Mouse (Mus musculus): Measurements from ENCODE around the gene Tbc1d25.

Gene Tbc1d25

GRCm38 (mm10) chrX:8179646-8180045, 3.7 kb upstream of the Tbc1d25 start:
- no peak for DNase-seq (ENCODE audit: low spot score in 2 of 2)

DNA sequence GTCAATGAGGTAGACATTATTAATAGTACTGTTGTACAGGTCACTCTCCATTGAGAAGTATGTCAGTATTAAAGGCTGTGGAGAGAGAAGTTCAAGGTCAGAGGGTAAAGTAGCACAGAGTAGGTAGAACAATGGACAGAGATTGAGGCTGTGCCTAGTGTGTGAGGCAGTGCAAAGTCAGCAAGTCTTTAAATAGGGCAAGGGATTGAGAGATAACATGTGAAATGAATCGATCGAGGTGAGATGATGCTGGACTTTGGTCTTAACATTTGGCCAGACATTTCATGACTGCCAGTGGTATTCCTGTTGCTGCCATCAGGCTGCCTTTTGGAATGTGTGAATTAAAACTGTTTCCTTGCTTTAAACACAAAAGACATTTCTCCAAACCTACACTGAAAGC, 2.9 kb upstream of the Tbc1d25 start:
- DNase-seq (ENCODE audit: low spot score in 2 of 2): no peak

- DNase-seq (ENCODE audit: low spot score in 2 of 2): no peak
Measured at GRCm38 (mm10) chrX:8175169-8175503, 845 bp downstream of the Tbc1d25 start.

DNA sequence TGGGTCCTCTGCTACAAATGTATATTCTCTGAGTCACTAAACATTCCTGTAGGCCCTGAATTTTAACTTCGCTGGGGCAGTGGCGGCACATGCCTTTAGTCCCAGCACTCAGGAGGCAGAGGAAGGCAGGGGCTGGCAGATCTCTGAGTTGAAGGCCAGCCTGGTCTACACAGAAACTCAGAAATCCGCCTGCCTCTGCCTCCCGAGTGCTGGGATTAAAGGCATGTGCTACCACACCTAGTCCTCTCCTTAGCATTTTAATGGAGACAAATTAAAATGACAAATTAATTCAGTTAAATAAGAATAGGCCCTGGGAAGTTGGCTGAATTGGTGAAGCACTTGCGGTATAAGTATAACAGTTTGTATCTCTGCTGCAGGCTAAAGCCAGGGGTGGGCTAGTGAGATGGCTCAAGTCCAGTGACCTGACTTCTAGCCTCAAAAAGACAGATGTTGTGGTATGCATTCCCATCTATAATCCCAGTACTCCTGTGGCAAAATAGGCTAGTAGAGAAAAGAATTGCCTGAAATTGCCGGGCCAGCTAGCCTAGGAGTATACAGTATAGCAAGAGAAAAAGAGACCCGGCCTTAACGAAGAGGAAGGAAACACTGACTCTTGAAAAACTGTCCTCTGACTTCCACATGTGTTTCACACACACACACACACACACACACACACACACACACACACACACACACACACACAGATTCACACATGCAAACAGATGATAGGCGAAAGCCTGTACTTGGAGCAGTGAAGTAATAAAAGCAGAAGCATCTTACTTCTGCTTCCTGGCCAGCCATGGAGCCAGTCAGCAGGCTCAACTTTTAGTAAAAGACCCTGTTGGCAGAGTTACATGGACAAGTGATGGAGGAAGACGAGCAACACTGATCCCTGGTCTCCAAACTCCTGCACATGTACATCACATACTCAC, 8.0 kb downstream of the Tbc1d25 start:
- no peak for DNase-seq (ENCODE audit: low spot score in 2 of 2)

GRCm38 (mm10) chrX:8164471-8164870, 11.5 kb downstream of the Tbc1d25 start:
- DNase-seq (ENCODE audit: low spot score in 2 of 2): no peak

DNA sequence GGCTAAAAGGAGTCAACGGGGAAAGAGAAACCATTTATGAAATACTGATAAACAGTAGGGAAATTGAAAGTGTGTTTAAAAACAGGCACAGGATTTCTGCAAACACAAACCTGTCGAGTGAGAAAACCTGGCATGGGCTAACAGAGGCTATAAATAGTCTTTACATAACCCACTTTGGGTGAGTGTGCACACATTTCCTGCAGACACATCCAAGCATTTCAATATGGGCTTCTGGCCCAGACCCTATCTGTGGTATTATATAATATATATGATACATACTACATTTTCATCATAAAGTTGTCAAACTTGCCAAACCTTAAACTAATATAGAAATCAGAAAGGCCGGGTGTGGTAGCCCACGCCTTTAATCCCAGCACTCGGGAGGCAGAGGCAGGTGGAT, 12.9 kb downstream of the Tbc1d25 start:
- no peak for DNase-seq (ENCODE audit: low spot score in 2 of 2)

GRCm38 (mm10) chrX:8145153-8145991, 30.6 kb downstream of the Tbc1d25 start, which contains the start of gene Rbm3:
TSS of gene Rbm3 (minus strand) at chrX:8145880.
- DNase-seq (ENCODE audit: low spot score in 2 of 2): peak; percentile 80 to 82

GRCm38 (mm10) chrX:8143750-8144149, 32.2 kb downstream of the Tbc1d25 start:
- no peak for DNase-seq (ENCODE audit: low spot score in 2 of 2)

DNA sequence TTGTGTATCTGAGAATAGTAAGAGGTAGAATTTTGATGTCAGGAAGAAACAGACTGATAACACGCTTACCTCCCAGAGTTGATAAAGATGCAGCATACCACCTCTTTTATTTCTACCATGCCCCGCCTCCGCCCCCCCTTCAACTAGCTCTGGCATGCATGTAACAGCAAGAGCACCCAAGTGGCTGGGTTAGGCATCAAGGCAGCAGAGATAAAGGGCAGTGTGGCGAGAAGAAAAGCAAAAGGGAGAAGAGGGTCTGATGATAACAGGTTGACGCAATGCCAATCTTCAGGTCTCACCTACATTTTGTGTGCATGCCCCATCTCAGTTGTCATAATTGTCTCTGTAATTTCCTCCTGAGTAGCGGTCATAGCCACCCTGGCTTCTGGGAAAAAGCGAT, 33.0 kb downstream of the Tbc1d25 start:
- no peak for DNase-seq (ENCODE audit: low spot score in 2 of 2)

DNA sequence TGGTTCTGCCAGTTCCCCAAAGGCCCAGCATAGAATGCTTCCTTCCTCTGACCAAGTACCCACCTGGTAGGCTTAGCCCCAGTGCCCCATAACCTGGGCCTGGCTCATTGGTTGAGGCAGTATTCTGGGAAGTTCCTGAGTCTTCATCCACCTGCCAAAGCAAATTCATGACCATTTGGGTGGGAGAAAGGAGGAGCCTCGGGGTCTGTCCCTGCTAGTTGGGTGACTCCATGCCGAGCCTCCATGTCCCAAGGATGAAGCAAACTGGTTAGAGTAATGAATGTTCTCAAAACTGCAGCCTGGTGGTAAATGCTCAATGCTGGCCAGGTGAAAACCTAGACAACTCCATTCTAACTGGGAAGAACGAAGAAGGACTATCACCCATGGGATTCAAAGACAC, 34.9 kb downstream of the Tbc1d25 start:
- DNase-seq (ENCODE audit: low spot score in 2 of 2): no peak

- no peak for DNase-seq (ENCODE audit: low spot score in 2 of 2)
Measured at GRCm38 (mm10) chrX:8140446-8140845, 35.5 kb downstream of the Tbc1d25 start.

DNA sequence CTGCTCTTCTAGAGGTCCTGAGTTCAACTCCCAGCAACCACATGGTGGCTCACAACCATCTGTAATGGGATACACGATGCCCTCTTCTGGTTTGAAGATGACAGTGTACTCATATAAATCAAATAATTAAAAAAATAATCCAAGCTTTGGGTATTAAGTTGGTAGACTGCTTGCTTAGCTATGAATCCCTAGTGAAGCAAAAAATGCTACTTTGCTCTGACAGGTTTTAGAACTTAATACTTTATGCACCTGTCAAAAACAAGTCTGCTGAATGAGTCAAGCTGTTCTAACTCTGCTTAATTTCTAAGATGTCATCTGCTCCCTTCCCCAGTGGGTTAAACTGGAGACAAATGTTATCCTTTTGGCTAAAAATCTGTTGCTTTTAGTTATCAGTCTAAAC, 36.5 kb downstream of the Tbc1d25 start:
- DNase-seq (ENCODE audit: low spot score in 2 of 2): no peak

GRCm38 (mm10) chrX:8135886-8136285, 40.1 kb downstream of the Tbc1d25 start:
- DNase-seq (ENCODE audit: low spot score in 2 of 2): no peak

GRCm38 (mm10) chrX:8132017-8132976, 43.7 kb downstream of the Tbc1d25 start, which contains the start of gene Wdr13:
TSS of gene Wdr13 (minus strand) at chrX:8132892.
- DNase-seq (ENCODE audit: low spot score in 2 of 2): peak; percentile 79 to 87

DNA sequence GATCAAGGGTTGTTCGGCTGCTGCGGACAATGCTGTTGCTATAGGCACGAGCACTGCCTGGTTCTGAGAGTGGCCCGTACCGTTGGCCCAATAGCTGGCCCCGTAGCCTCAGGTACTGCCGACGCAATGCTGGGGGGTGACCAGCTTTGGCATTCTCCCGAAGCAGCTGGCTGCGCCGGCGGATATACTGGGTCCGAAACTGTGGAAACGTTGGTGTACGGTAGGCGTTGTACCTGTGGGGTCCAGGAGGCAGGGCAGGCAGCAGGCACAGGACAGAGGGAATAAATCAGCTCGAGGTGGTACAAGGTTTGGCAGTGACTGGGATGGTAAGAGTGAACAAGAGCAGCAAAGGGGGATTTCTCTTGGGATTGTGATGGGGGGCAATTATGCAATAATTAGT, 44.6 kb downstream of the Tbc1d25 start:
- DNase-seq (ENCODE audit: low spot score in 2 of 2): no peak

DNA sequence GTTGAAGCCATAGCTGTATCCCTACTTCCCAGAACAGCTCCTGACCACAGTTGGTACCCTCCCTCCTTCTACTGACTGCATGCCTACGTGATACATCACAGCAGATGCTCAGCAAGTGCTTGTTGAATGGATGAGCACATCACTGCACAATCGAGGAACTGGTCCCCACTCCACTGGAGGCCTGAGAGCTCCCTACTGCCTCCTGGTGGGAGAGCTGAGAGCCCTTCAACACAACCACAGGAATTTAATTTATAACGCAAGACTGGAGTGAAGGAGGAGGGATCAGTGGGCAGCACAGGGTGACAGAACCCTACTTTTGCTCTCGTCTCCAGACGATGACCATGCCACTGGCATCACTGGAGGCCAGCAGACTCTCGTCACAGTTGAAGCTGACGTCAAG, 50.7 kb downstream of the Tbc1d25 start:
- no peak for DNase-seq (ENCODE audit: low spot score in 2 of 2)

GRCm38 (mm10) chrX:8123821-8124470, 52.0 kb downstream of the Tbc1d25 start:
- no peak for DNase-seq (ENCODE audit: low spot score in 2 of 2)

GRCm38 (mm10) chrX:8117264-8117663, 58.7 kb downstream of the Tbc1d25 start:
- DNase-seq (ENCODE audit: low spot score in 2 of 2): no peak

DNA sequence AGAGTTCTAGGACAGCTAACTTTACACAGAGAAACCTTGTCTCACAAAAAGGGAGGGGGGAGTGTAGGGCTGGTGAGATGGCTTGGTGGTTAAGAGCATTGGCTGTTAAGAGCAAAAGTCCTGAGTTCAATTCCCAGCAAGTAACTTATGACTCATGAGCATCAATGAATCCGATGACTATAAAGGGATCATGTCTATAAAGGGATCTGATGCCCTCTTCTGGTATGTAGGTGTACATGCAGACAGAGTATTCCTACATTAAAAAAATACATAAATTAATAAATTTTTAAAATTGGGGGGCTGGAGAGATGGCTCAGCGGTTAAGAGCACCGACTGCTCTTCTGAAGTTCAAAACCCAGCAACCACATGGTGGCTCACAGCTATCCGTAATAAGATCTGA, 60.7 kb downstream of the Tbc1d25 start:
- no peak for DNase-seq (ENCODE audit: low spot score in 2 of 2)

DNA sequence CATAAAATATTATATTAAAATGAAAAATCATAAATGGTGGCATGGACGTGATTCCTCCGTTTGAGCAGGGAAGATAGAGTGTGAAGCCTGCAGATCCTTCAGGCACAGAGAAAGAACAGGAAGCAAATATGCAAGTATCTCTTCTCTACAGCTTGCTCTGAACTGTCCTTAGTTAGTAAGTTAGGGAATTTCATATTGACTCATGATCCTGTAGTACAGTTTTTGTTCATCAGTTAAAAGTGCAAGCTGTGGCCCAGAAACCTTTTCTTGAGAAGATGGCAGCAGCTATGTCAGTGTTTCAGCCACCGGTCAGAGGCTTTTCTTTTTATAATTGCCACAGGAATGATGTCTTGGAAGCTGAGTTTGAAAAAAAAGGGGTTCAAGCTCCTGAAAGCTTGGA, 71.0 kb downstream of the Tbc1d25 start:
- no peak for DNase-seq (ENCODE audit: low spot score in 2 of 2)
